14 mouse cellular contexts compared by ENCODE assay signal in the genomic region with DNA sequence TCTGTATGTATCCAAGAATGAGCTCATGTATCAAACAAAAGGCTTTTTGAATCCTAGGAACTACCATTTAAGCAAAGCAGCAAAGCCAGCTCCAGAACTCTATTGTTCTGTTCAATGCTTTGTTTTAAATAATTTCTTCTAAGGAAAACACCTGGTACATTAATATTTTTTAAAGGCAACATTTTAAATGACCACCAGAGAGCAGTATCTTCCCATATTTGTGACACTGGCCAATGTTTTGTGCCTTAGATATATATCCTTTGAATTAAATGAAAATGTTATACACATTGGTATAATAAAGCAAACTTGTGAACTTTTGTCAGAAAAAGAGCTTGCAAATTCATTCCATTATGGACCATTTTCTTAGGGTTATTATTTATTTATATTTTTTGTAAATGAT. TPM values are rescaled to one million over a fixed set of nuclear protein-coding genes. Genes with fewer than 3 reads are reported as not detected.
A peak's percentile ranks its signal among the peaks of the same experiment; 100 is the strongest.
DNase-seq lines count a peak whose midpoint lies in the region; ATAC-seq and TF ChIP-seq lines count a peak whose summit lies in the region.
"Had no signal": no experiment of that assay in that cellular context is flagged by ENCODE, and none has a peak within 500 bp of the region (broad histone marks: within the 10 kb centered on the region; RNA-seq: fewer than 3 reads in every experiment).

No protein-coding gene starts in this region.

- no peaks in the 10 kb centered on the region for H3K36me3 ChIP-seq in heart, postnatal 0 days (replicated peaks; ENCODE audit: control insufficient read depth, insufficient read depth, low read length)
- no peaks in the 10 kb centered on the region for H3K36me3 ChIP-seq in lung, embryonic 14.5 days (ENCODE audit: insufficient read depth)
- H3K36me3 ChIP-seq: limb, embryonic 15.5 days had no signal

- no peaks in the 10 kb centered on the region for H3K9me3 ChIP-seq in heart, postnatal 0 days (replicated peaks; ENCODE audit: control insufficient read depth, low read length)
- no peaks in the 10 kb centered on the region for H3K9me3 ChIP-seq in lung, embryonic 14.5 days (ENCODE audit: low read depth, low read length)
- H3K9me3 ChIP-seq: limb, embryonic 15.5 days had no signal

- no peak overlapping the region for H3K9ac ChIP-seq in heart, postnatal 0 days (replicated peaks; ENCODE audit: low read depth, low read length)
- no peak overlapping the region for H3K9ac ChIP-seq in lung, embryonic 14.5 days
- H3K9ac ChIP-seq: limb, embryonic 15.5 days had no signal

- no peak overlapping the region for H3K4me3 ChIP-seq in heart, postnatal 0 days (ENCODE audit: low read depth, low read length)
- H3K4me3 ChIP-seq in lung, embryonic 14.5 days (ENCODE audit: low read depth, low read length), result no peak overlapping the region
- H3K4me3 ChIP-seq: limb, embryonic 15.5 days had no signal

- TF ChIP-seq CTCF in heart, postnatal 0 days (IDR thresholded peaks at IDR 0.05; ENCODE audit: low read depth), result peak; percentile 31
- TF ChIP-seq CTCF in lung, embryonic 14.5 days (IDR thresholded peaks at IDR 0.05; ENCODE audit: low read depth), result 0 out of 2 replicates have a peak, but pooled peaks have one; percentile 8

- no peaks in the 10 kb centered on the region for H3K27me3 ChIP-seq in heart, postnatal 0 days (ENCODE audit: control insufficient read depth, insufficient read depth, low read length)
- H3K27me3 ChIP-seq in lung, embryonic 14.5 days (ENCODE audit: insufficient read depth, low read length), result no peaks in the 10 kb centered on the region
- H3K27me3 ChIP-seq: limb, embryonic 15.5 days had no signal

- DNase-seq in heart, postnatal 0 days (ENCODE audit: low spot score), result no peak
- DNase-seq in heart, postnatal 4 days, result no peak
- peak; percentile 27 for DNase-seq in lung, embryonic 14.5 days
- DNase-seq in lung, adult 18-20 months, result no peak
- peak; percentile 1 for DNase-seq in MEL-GATA-1-ER (ENCODE audit: extremely low read depth, low read depth)
- DNase-seq in induced T-regulatory cell, adult 2 months (ENCODE audit: low read depth), result peak; percentile 9
- DNase-seq in right cerebral cortex, postnatal 4 days, result no peak
- DNase-seq: cerebellum, adult 11 months; heart, adult 18-20 months; heart, postnatal 14 days; kidney, adult 18-20 months; kidney, postnatal 4 days; thymus, adult 2 months had no signal

- H3K27ac ChIP-seq in heart, postnatal 0 days (ENCODE audit: low read depth), result no peak overlapping the region
- H3K27ac ChIP-seq in lung, embryonic 14.5 days (ENCODE audit: low read depth), result no peak overlapping the region
- H3K27ac ChIP-seq: limb, embryonic 15.5 days had no signal

- ATAC-seq in heart, postnatal 0 days (ENCODE audit: insufficient read depth, low read depth), result no peak
- no peak for ATAC-seq in lung, embryonic 14.5 days (ENCODE audit: insufficient read depth)

- no peaks in the 10 kb centered on the region for H3K4me1 ChIP-seq in heart, postnatal 0 days (ENCODE audit: control insufficient read depth, insufficient read depth)
- no peaks in the 10 kb centered on the region for H3K4me1 ChIP-seq in lung, embryonic 14.5 days (ENCODE audit: insufficient read depth)
- H3K4me1 ChIP-seq: limb, embryonic 15.5 days had no signal

- H3K4me2 ChIP-seq in heart, postnatal 0 days (ENCODE audit: low read depth, low read length), result no peak overlapping the region
- no peak overlapping the region for H3K4me2 ChIP-seq in lung, embryonic 14.5 days
- H3K4me2 ChIP-seq: limb, embryonic 15.5 days had no signal

- no peak for TF ChIP-seq EP300 in heart, postnatal 0 days (IDR thresholded peaks at IDR 0.05; ENCODE audit: low read depth)

RNA-seq across cellular contexts. Expression of a gene that starts 58.4 kb away (rescaled TPM):
- 5.9 and 19.2 TPM in 2 replicates for total RNA-seq in heart, postnatal 0 days (2014; rRNA removed; ENCODE audit: low replicate concordance)
- polyA plus RNA-seq in heart, postnatal 0 days (2015; fragmentation: Nextera tagmentation; extraction: Ambion mirVana), result 3.9 and 5.1 TPM in 2 replicates
- total RNA-seq in heart, postnatal 4 days (2021), result 10 to 100 TPM in 1 of 2 experiments, 1 to 10 TPM in 1; 9.4 to 10.1 TPM
- 7.4 and 9.4 TPM in 2 replicates for polyA plus RNA-seq in lung, embryonic 14.5 days (2014; fragmentation: Nextera tagmentation; extraction: Ambion mirVana)

Comparison
In these comparisons a context has a peak if more than half of its experiments do, and no peak if none do; other contexts are left out.
1. DNase-seq: peak in lung, embryonic 14.5 days (single experiment), MEL-GATA-1-ER (single experiment) and induced T-regulatory cell, adult 2 months (single experiment); none in heart, postnatal 0 days (single experiment), heart, postnatal 4 days (single experiment), lung, adult 18-20 months (0 of 2) and right cerebral cortex, postnatal 4 days (single experiment).